Mouse (Mus musculus) left cerebral cortex, postnatal 10 days (tissue): ENCODE data around the gene Sema4a. TPM values are rescaled to one million over a fixed set of nuclear protein-coding genes. Genes with fewer than 3 reads are reported as not detected.

Experiments used
- DNase-seq, 2 experiments: peaks; one replicate each; pipeline ENCODE4 v3.0.0; 2021 to 2022; ENCODE audit warnings: low spot score in 2 of 2, mixed read lengths in 1 of 2; ENCODE audit errors: extremely low spot score in 1 of 2
- intact Hi-C: fragments of 180-260 bp; cut with DNase I; formaldehyde crosslinking; loops from one replicate; pipeline ENCODE4 v1.15.1; 2025
- microRNA-seq: library from miRNA; unstranded; fragments of <30 nt; microRNA quantifications from one replicate; pipeline ENCODE4 v1.2.0, GENCODE M21; 2022
- total RNA-seq, 2 experiments: library from RNA; stranded (reverse); gene quantifications; 2 replicates each; pipeline ENCODE4 v1.2.3; 2021

Gene Sema4a
- total RNA-seq, 2 experiments from 2014 or later, result 46.5 to 52.6 TPM

- intact Hi-C loops, result no loop called here
- DNase-seq, result no peak
These were observed 48.3 kb downstream of the Sema4a start for GRCm38 (mm10) chr3:88412636-88413035.

- intact Hi-C loops, result no loop called here
- DNase-seq, result no peak
These were observed 49.3 kb downstream of the Sema4a start for GRCm38 (mm10) chr3:88411681-88412080.

GRCm38 (mm10) chr3:88410645-88411031, 50.3 kb downstream of the Sema4a start:
- no peak for DNase-seq
- intact Hi-C loops, result no loop called here

GRCm38 (mm10) chr3:88409741-88410644, 51.0 kb downstream of the Sema4a start, which contains the start of gene Pmf1:
Gene Pmf1 (minus strand): TSS chr3:88410331.
- intact Hi-C loops, result no loop called here
- DNase-seq, result peak; percentile 82 to 96

- DNase-seq, result no peak
- intact Hi-C loops, result no loop called here
These were observed 52.0 kb downstream of the Sema4a start for GRCm38 (mm10) chr3:88408953-88409352.

- intact Hi-C loops, result loop anchor here (2.0 kb wide), 2 partner anchors 59 to 119 kb away; no protein-coding TSS in a partner anchor
- DNase-seq, result no peak
These were observed 53.5 kb downstream of the Sema4a start for GRCm38 (mm10) chr3:88407529-88407928.

GRCm38 (mm10) chr3:88407090-88407489, 53.9 kb downstream of the Sema4a start:
- DNase-seq, result peak; percentile 67 to 75
- intact Hi-C loops, result loop anchor here (2.0 kb wide), 2 partner anchors 60 to 120 kb away; no protein-coding TSS in a partner anchor

GRCm38 (mm10) chr3:88403522-88404230, 57.3 kb downstream of the Sema4a start:
- no peak for DNase-seq
- intact Hi-C loops, result no loop called here

GRCm38 (mm10) chr3:88398666-88399065, 62.3 kb downstream of the Sema4a start:
- intact Hi-C loops, result no loop called here
- no peak for DNase-seq

GRCm38 (mm10) chr3:88395742-88396141, 65.2 kb downstream of the Sema4a start:
- no peak for DNase-seq
- intact Hi-C loops, result no loop called here

- intact Hi-C loops, result no loop called here
- DNase-seq, result no peak
These were observed 65.7 kb downstream of the Sema4a start for GRCm38 (mm10) chr3:88395288-88395687.

GRCm38 (mm10) chr3:88393776-88394375, 67.1 kb downstream of the Sema4a start:
- DNase-seq, result no peak
- intact Hi-C loops, result no loop called here

Small RNA genes within 50 kb of the gene (microRNA-seq; reads per million reads assigned to microRNA genes)
- 1.4 reads per million for gene Mir7011

Other genes starting within 250 kb of the Sema4a start
- gene Rhbg, start 206.5 kb downstream of the Sema4a start, total RNA-seq, result under 1 TPM; 0.26 to 0.41 TPM
- under 1 TPM in 1 of 2 experiments, not detected in 1; 0.81 TPM for gene Gm38392, start 174.0 kb downstream of the Sema4a start, total RNA-seq
- gene Tsacc, start 164.2 kb downstream of the Sema4a start, total RNA-seq, result 1 to 10 TPM; 6.3 TPM
- gene Cct3, start 164.1 kb downstream of the Sema4a start, total RNA-seq, result 100 to 1,000 TPM; 215 to 224 TPM
- gene Glmp, start 136.2 kb downstream of the Sema4a start, total RNA-seq, result 10 to 100 TPM; 74.6 to 79.2 TPM
- 1 to 10 TPM in 1 of 2 experiments, under 1 TPM in 1; 0.63 to 1.5 TPM for gene Tmem79, start 125.0 kb downstream of the Sema4a start, total RNA-seq
- 10 to 100 TPM; 73.5 to 74.7 TPM for gene Smg5, start 124.9 kb downstream of the Sema4a start, total RNA-seq
- 1 to 10 TPM; 3.5 to 3.6 TPM for gene Paqr6, start 96.6 kb downstream of the Sema4a start, total RNA-seq
- under 1 TPM in 1 of 2 experiments, not detected in 1; 0.66 TPM for gene Bglap3, start 88.4 kb downstream of the Sema4a start, total RNA-seq
- gene Bglap2, start 82.5 kb downstream of the Sema4a start, total RNA-seq, result not detected
- gene Bglap, start 76.7 kb downstream of the Sema4a start, total RNA-seq, result 1 to 10 TPM in 1 of 2 experiments, under 1 TPM in 1; 0.95 to 2.6 TPM
- 10 to 100 TPM; 10.3 to 11.5 TPM for gene Pmf1, start 50.9 kb downstream of the Sema4a start, total RNA-seq
- gene Slc25a44, start 36.0 kb downstream of the Sema4a start, total RNA-seq, result 10 to 100 TPM; 60.3 to 62.5 TPM
- 10 to 100 TPM; 47.2 to 48.6 TPM for gene Lmna, start 48.8 kb upstream of the Sema4a start, total RNA-seq
- 10 to 100 TPM in 1 of 2 experiments, 1 to 10 TPM in 1; 6.9 to 10.7 TPM for gene Mex3a, start 71.2 kb upstream of the Sema4a start, total RNA-seq
- gene Rab25, start 87.1 kb upstream of the Sema4a start, total RNA-seq, result not detected
- gene Lamtor2, start 91.9 kb upstream of the Sema4a start, total RNA-seq, result 100 to 1,000 TPM; 109 to 110 TPM
- gene Ubqln4, start 92.6 kb upstream of the Sema4a start, total RNA-seq, result 10 to 100 TPM; 78.8 to 82.6 TPM
- gene Ssr2, start 114.7 kb upstream of the Sema4a start, total RNA-seq, result 100 to 1,000 TPM; 127 to 128 TPM
- 100 to 1,000 TPM; 257 to 264 TPM for gene Arhgef2, start 144.8 kb upstream of the Sema4a start, total RNA-seq
- not detected for gene Rxfp4, start 192.0 kb upstream of the Sema4a start, total RNA-seq
- gene Khdc4, start 224.6 kb upstream of the Sema4a start, total RNA-seq, result 10 to 100 TPM; 52.0 to 55.7 TPM